Mouse (Mus musculus): Measurements from ENCODE around the gene Tmem45b.

DNA sequence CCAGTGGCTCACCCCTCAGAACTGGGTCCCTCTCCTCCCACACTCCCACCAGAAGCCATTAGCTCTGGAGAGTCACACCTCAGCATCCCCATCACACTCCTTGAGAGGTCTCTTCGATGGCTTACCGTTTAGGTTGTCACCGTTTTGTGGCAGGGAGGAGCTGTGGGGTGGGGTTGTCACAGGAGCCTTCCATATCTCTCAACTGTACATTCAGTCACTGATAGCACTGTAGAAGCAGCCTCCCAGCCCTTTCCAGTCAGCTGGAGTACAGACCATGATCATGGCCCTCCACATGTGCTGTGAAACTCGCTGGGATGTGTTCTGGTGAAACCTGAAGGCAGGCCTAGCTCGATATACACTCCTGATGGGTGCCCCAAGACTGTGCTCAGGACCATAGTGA is 42.1 kb downstream of the Tmem45b start:
- TF ChIP-seq CTCF (IDR thresholded peaks at IDR 0.05; ENCODE audit: low read depth) (no peak), EP300 (optimal IDR thresholded peaks at IDR 0.05) (no peak)

Measured in stomach, postnatal 0 days (tissue).